Mouse (Mus musculus): ENCODE data around the gene Fam98c.
"Not testable (repeated sequence)": the region's sequence is repeated elsewhere in the genome, so short reads cannot be mapped to it uniquely, and the experiment has no call there.

The Fam98c gene

GRCm38 (mm10) chr7:29155838-29156782 is at the start of gene Fam98c:
Gene Fam98c, minus strand, starts transcription at chr7:29156234.
- DNase-seq (ENCODE audit: low spot score in 2 of 2) = peak in 1 of 2 experiments; percentile 76

GRCm38 (mm10) chr7:29202577-29202976 is 46.5 kb upstream of the Fam98c start:
- DNase-seq (ENCODE audit: low spot score in 2 of 2) = no peak

GRCm38 (mm10) chr7:29194230-29194629 is 38.2 kb upstream of the Fam98c start:
- DNase-seq (ENCODE audit: low spot score in 2 of 2) = not testable (repeated sequence)

- DNase-seq (ENCODE audit: low spot score in 2 of 2) = not testable (repeated sequence)
Measured at GRCm38 (mm10) chr7:29181323-29181722, 25.3 kb upstream of the Fam98c start.

- DNase-seq (ENCODE audit: low spot score in 2 of 2) = no peak
Measured at GRCm38 (mm10) chr7:29180854-29181236, 24.8 kb upstream of the Fam98c start.

- DNase-seq (ENCODE audit: low spot score in 2 of 2) = peak; percentile 89 to 96
Measured at GRCm38 (mm10) chr7:29180077-29180853, 24.2 kb upstream of the Fam98c start, which contains the start of gene Psmd8. Gene Psmd8, minus strand, starts transcription at chr7:29180701.

- peak in 1 of 2 experiments; percentile 25 for DNase-seq (ENCODE audit: low spot score in 2 of 2)
Measured at GRCm38 (mm10) chr7:29179323-29179722, 23.3 kb upstream of the Fam98c start.

GRCm38 (mm10) chr7:29178106-29178505 is 22.1 kb upstream of the Fam98c start:
- DNase-seq (ENCODE audit: low spot score in 2 of 2) = peak in 1 of 2 experiments; percentile 26

- no peak for DNase-seq (ENCODE audit: low spot score in 2 of 2)
Measured at GRCm38 (mm10) chr7:29172390-29173016, 16.5 kb upstream of the Fam98c start.

GRCm38 (mm10) chr7:29171562-29172097 is 15.6 kb upstream of the Fam98c start:
- no peak for DNase-seq (ENCODE audit: low spot score in 2 of 2)

- peak in 1 of 2 experiments; percentile 54 for DNase-seq (ENCODE audit: low spot score in 2 of 2)
Measured at GRCm38 (mm10) chr7:29170755-29171561, 14.9 kb upstream of the Fam98c start.

GRCm38 (mm10) chr7:29170066-29170754 is 14.2 kb upstream of the Fam98c start, which contains the start of the genes Ggn and Spred3:
Gene Ggn, plus strand, starts transcription at chr7:29170210.
Gene Spred3, minus strand, starts transcription at chr7:29170411.
- DNase-seq (ENCODE audit: low spot score in 2 of 2) = peak; percentile 45 to 74

- DNase-seq (ENCODE audit: low spot score in 2 of 2) = peak in 1 of 2 experiments; percentile 43
Measured at GRCm38 (mm10) chr7:29169231-29170065, 13.4 kb upstream of the Fam98c start.

- no peak for DNase-seq (ENCODE audit: low spot score in 2 of 2)
Measured at GRCm38 (mm10) chr7:29168791-29169230, 12.8 kb upstream of the Fam98c start.

- no peak for DNase-seq (ENCODE audit: low spot score in 2 of 2)
Measured at GRCm38 (mm10) chr7:29168121-29168695, 12.2 kb upstream of the Fam98c start.

GRCm38 (mm10) chr7:29167656-29168055 is 11.6 kb upstream of the Fam98c start:
- no peak for DNase-seq (ENCODE audit: low spot score in 2 of 2)

- peak in 1 of 2 experiments; percentile 55 for DNase-seq (ENCODE audit: low spot score in 2 of 2)
Measured at GRCm38 (mm10) chr7:29162750-29163525, 6.9 kb upstream of the Fam98c start.

- no peak for DNase-seq (ENCODE audit: low spot score in 2 of 2)
Measured at GRCm38 (mm10) chr7:29162294-29162693, 6.3 kb upstream of the Fam98c start.

All from spleen, postnatal 10 days (tissue).